Comparison of ENCODE assay signal across 8 mouse cellular contexts in genomic region chr16:23233496-23233895, GRCm38 (mm10). TPM values are rescaled to one million over a fixed set of nuclear protein-coding genes. Genes with fewer than 3 reads are reported as not detected.
DNase-seq lines count a peak whose midpoint lies in the region; ATAC-seq and TF ChIP-seq lines count a peak whose summit lies in the region.

No protein-coding gene starts in this region.

- H3K27ac ChIP-seq in heart, embryonic 11.5 days (ENCODE audit: low read depth, low read length): no peak overlapping the region
- H3K27ac ChIP-seq in heart, embryonic 12.5 days (ENCODE audit: poor library complexity, severe bottlenecking): no peak overlapping the region
- H3K27ac ChIP-seq in forebrain, embryonic 15.5 days (replicated peaks): no peak overlapping the region
- H3K27ac ChIP-seq in layer of hippocampus, adult 2 months: no peak overlapping the region

- no peaks in the 10 kb centered on the region for H3K36me3 ChIP-seq in heart, embryonic 11.5 days (ENCODE audit: control insufficient read depth, insufficient read depth, low read length)
- H3K36me3 ChIP-seq in heart, embryonic 12.5 days: no peaks in the 10 kb centered on the region
- 0 out of 2 replicates have a peak, but pooled peaks cover 5% of the 10 kb centered on the region for H3K36me3 ChIP-seq in forebrain, embryonic 15.5 days

- H3K4me3 ChIP-seq in heart, embryonic 11.5 days (ENCODE audit: low read depth, low read length): no peak overlapping the region
- no peak overlapping the region for H3K4me3 ChIP-seq in heart, embryonic 12.5 days
- no peak overlapping the region for H3K4me3 ChIP-seq in forebrain, embryonic 15.5 days
- H3K4me3 ChIP-seq in layer of hippocampus, adult 2 months: no peak overlapping the region

- H3K4me2 ChIP-seq in heart, embryonic 11.5 days: no peak overlapping the region
- H3K4me2 ChIP-seq in heart, embryonic 12.5 days: no peak overlapping the region
- no peak overlapping the region for H3K4me2 ChIP-seq in forebrain, embryonic 15.5 days (replicated peaks)

- H3K4me1 ChIP-seq in heart, embryonic 11.5 days (ENCODE audit: control insufficient read depth, insufficient read depth, low read length): peaks cover 28% of the 10 kb centered on the region
- peaks cover 51% of the 10 kb centered on the region for H3K4me1 ChIP-seq in heart, embryonic 12.5 days (replicated peaks)
- H3K4me1 ChIP-seq in forebrain, embryonic 15.5 days: peaks cover 36% of the 10 kb centered on the region

- TF ChIP-seq CTCF in layer of hippocampus, adult 2 months (conservative IDR thresholded peaks at IDR 0.05): no peak

- ATAC-seq in heart, embryonic 11.5 days (replicated peaks; ENCODE audit: insufficient number of reproducible peaks, low FRiP score, low TSS enrichment): no peak
- ATAC-seq in heart, embryonic 12.5 days (ENCODE audit: insufficient number of reproducible peaks, low FRiP score): 0 out of 2 replicates have a peak, but pooled peaks have one; percentile 9
- peak; percentile 98 for ATAC-seq in megakaryocyte, adult 5-6 weeks (ENCODE audit: poor library complexity, severe bottlenecking)
- ATAC-seq in forebrain, embryonic 15.5 days (replicated peaks): no peak

- no peaks in the 10 kb centered on the region for H3K9me3 ChIP-seq in heart, embryonic 11.5 days (replicated peaks; ENCODE audit: control insufficient read depth, low read length)
- no peaks in the 10 kb centered on the region for H3K9me3 ChIP-seq in heart, embryonic 12.5 days (replicated peaks)
- no peaks in the 10 kb centered on the region for H3K9me3 ChIP-seq in forebrain, embryonic 15.5 days

- peaks cover 11% of the 10 kb centered on the region for H3K27me3 ChIP-seq in heart, embryonic 11.5 days (ENCODE audit: control insufficient read depth, insufficient read depth, low read length)
- H3K27me3 ChIP-seq in heart, embryonic 12.5 days (replicated peaks): peaks cover 17% of the 10 kb centered on the region
- H3K27me3 ChIP-seq in forebrain, embryonic 15.5 days: no peaks in the 10 kb centered on the region

- H3K9ac ChIP-seq in heart, embryonic 11.5 days (ENCODE audit: low read depth, low read length): no peak overlapping the region
- H3K9ac ChIP-seq in heart, embryonic 12.5 days: no peak overlapping the region
- H3K9ac ChIP-seq in forebrain, embryonic 15.5 days (replicated peaks): no peak overlapping the region

- WGBS in heart, embryonic 11.5 days (ENCODE audit: insufficient replicate concordance): 75% methylated on average over 10 of the region's 10 CpGs
- WGBS in heart, embryonic 12.5 days: 69% methylated on average over 10 of the region's 10 CpGs
- 93% methylated on average over 10 of the region's 10 CpGs for WGBS in forebrain, embryonic 15.5 days

- DNase-seq in heart, adult 18-20 months: peak; percentile 73 to 82
- DNase-seq in ES-CJ7 (ENCODE audit: low read depth, low spot score): peak; percentile 18
- no peak for DNase-seq in layer of hippocampus, adult 2 months (ENCODE audit: low spot score in 2 of 2)
- no peak for DNase-seq in layer of hippocampus, postnatal 14 days (ENCODE audit: low spot score in 2 of 2)

RNA-seq across cellular contexts. Expression of gene St6gal1, which starts 9.0 kb away (rescaled TPM):
- 1 to 10 TPM; 7.2 to 9.7 TPM for total RNA-seq in heart, adult 18-20 months (2021)
- 16.3 and 18.5 TPM in 2 replicates for polyA plus RNA-seq in heart, embryonic 11.5 days (2014; fragmentation: Nextera tagmentation; extraction: Ambion mirVana)
- 18.9 and 21.9 TPM in 2 replicates for polyA plus RNA-seq in heart, embryonic 12.5 days (2016; fragmentation: Nextera tagmentation; extraction: Ambion mirVana)
- 2.4 and 2.8 TPM in 2 replicates for total RNA-seq in megakaryocyte, adult 5-6 weeks (2015)
- total RNA-seq in megakaryocyte, adult 5-6 weeks (2017): 2.3 and 3.3 TPM in 2 replicates
- polyA plus RNA-seq in forebrain, embryonic 15.5 days (2015; fragmentation: Nextera tagmentation; extraction: Ambion mirVana): 53.8 and 55.9 TPM in 2 replicates
- 10 to 100 TPM; 15.2 to 17.3 TPM for total RNA-seq in layer of hippocampus, adult 2 months (2021)
- 10 to 100 TPM; 15.4 to 17.5 TPM for total RNA-seq in layer of hippocampus, postnatal 14 days (2021)

Comparison
In these comparisons a context has a peak if more than half of its experiments do, and no peak if none do; other contexts are left out.
1. ATAC-seq: peak in heart, embryonic 12.5 days (single experiment) and megakaryocyte, adult 5-6 weeks (single experiment); none in heart, embryonic 11.5 days (single experiment) and forebrain, embryonic 15.5 days (single experiment).
2. DNase-seq: peak in heart, adult 18-20 months (2 of 2) and ES-CJ7 (single experiment); none in layer of hippocampus, adult 2 months (0 of 2) and layer of hippocampus, postnatal 14 days (0 of 2).